Mouse (Mus musculus) CD4-positive helper T cell, adult 2 months (primary cell): ENCODE measurements around the gene Zfp36l2.

Experiments
- DNase-seq: peaks from one replicate; pipeline ENCODE4 v3.0.0-alpha.2; 2012; ENCODE audit warnings: low read depth, missing footprints, low spot score

The Zfp36l2 gene

DNA sequence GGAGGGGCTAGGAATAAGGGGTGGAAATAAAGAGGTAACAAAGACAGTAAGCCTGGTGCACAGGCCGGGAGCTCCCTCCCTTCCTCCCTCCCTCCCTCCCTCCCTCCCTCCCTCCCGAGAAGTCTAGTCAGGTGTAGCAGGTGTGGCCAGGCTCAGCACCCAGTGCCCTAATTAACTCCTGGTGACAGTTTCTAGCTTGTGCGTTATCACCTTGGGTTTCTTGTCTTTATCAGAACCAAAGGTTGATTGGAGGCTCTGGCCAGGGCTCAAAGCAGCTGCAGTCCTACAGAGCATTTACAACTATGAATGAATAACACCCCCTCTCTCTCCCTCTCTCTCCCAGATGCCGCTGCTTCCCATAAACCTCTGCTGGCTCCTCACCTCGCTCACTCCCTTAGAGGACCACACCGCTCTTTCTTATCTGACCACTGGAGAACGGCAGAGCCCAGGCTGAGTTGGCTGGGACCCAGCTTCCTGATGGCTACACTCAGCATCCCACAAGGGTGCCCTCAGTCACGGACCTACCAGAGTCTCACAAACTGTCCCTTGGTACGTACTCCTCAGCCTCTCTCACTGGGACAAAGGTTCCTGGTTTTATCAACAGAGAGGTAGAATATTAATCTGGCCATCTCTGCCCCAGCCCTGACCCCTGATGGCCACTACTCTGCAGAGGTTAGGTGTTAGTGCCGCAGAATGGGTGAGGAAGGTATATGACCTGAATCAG lies 50.9 kb downstream of the Zfp36l2 start:
- DNase-seq = no peak

DNA sequence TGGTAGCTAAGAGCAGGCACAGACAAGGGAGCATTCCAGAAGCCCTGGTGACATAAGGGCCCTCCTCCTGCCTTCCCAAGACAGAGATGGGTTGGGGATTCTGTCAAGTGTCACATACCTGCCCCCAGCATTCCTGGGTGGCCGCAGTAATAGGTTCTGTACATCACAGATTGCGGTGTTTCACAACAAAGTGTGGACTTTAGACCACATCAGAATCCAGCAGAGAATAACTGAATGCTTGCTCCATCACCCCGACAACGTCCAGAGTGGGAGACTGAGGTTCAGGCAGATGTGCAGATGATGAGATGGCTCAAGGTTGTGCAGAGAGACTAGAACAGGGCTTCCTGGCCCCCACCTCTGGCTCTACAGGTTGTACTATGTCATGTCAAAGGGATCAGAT lies 51.5 kb downstream of the Zfp36l2 start:
- DNase-seq = no peak

DNA sequence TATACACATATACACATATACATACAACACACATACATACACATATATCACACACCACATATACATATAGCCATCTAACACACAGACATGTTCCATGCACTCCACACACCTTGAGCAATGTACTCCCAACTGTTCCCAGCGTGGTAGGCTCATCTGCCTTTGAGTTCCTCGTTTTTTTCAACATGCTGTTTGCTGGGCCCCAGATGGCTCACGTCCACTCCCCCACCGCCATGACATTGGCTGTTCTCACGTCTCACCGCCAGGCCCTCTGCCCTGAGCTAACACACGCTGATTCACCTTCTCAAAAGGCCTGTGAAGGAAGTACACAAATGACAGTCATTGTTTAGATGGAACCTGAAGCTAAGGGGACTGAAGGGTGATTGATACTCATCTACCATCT lies 52.5 kb downstream of the Zfp36l2 start:
- DNase-seq = no peak
